Mouse (Mus musculus) 3T3-L1 (cell line): ENCODE measurements at regions not wholly inside any gene's neighbourhood (a gene's known extent, or its start where the extent isn't known, plus 50 kb on each side); places are given as distances from the start of the nearest gene placed in this dataset.

Experiments used
- DNase-seq: peaks from one replicate; pipeline ENCODE4 v3.0.0-alpha.2; 2015; ENCODE audit warnings: low read depth, low spot score

DNA sequence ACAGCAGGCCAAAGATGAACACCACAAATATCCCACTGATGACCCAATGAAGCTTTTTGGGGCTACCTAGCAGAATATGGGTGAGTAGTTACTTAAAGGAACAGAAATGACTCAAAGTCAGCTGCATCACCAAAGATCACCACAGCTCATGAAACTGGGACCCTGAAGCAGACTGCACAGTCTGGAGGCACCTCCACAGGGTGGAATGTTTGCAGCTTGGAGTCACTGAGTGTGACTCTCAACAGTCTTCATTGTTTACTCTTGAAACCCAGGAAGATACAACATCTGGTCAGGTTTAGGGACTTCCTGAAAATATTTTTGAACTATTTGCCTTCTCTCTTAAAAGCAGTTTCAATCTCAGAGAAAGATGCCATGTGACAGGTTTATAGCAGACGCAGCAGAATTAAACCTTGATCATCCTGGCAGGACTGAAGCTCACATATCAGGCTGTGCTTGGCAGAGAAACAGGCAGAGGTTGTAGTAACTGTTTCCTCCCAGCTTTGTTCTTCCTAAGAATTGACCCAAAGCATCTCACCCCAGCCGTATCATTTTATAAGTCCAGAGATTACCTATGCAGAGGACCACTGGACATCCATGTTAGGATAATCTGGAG is 944.1 kb upstream of the Adgrl4 start:
- no peak for DNase-seq

DNA sequence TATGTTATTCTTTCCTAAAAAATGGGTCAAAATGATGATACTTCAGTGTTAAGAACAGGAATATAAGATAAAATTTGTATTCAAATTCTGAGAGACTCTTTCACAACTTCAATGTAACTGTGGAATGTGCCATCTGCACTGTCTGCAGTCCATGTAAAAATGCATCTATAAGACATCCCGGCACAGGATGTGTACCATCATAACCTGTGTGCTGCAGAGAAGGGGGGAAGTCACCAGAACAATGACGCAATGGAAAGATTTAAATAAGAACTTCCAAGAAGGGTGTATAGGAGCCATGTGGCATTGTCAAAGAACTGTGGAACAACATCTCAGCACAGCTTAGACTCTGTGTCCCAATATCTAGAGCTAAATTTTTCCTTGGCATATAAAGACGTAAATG is 906.7 kb upstream of the Adgrl4 start:
- no peak for DNase-seq

DNA sequence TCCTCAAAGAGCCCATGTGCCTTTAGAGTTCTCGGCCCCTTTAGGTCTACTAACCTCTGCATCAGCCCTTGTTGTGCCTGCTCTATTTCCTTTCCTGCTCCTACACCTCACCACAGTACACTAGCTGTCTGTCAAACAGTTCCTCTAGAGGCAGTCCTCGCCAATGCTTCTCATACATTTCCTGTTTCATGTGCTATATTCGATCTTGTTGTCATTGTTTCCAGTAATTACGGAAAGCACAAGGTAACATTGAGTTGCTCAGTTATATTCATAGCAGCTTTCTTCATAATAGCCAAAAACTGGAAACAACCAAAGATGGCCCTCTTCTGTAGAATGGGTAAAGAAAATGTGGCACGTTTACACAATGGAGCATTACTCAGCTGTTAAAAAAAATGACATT is 894.6 kb upstream of the Adgrl4 start:
- no peak for DNase-seq

DNA sequence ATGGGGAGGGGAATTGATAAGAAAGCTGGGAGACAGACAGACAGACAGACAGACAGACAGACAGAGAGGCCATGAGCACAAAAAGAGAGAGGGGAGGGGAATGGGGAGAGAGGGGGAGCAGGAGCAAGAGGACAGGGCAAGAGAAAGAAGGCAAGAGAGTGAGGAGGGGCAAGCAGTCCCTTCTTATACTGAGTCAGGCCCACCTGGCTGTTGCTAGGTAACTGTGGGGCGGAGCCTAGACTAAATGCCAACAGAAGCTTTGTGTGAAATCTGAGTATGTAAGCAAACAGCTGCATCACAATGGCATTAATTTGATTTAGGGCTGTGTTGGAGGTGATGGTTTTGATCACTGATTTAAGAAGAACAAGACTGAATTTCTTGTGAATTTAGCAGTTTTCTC is 849.2 kb upstream of the Adgrl4 start:
- no peak for DNase-seq

DNA sequence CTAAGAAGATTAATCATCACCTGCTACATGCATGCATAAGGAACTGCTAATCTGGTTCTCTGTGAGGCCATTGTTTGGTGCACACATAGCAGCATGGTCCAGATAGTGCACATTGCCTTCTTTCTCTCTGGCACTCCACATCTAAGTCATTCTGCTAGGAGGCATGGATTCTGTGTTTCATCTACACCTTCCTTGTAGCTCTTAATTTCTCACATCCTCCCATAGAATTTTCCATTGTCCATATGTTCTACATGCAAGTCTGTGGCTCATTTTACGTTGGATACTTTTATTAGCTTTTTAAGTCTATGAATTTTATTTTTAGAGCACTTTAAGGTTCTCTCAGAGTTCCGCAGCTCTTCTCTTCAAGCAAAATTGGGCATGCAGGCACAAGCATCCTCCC is 846.7 kb upstream of the Adgrl4 start:
- DNase-seq: no peak

DNA sequence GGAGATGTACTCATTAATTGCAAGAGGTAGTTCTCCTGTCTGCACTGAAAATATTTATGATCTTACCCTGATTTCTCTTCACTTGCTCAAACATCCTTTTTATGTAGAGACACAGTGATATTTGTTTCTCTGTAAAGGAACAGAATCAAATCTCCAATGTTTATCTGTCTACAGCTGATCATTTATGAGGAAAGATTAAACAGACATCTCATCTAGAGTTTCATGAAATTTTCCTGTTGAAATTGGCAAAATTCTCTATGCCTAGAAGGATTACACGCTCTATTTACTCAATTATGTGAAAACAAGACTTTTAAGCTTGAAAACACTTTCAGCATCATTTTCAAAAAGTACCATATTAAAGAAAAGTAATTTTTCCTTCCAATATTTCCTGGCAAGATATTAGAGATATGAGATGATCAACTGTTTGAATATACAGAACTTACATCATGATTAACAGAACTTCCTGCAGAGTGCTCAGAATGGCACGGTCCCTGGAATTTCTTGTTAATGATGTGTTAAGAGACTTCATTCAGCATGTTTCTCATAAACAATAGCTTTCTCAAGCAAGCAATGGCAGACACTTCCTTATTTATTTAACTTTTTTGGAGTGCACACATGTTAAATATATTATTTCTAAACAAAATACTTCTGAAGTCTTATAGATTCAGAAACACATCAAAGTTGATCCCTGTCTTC is 834.1 kb upstream of the Adgrl4 start:
- DNase-seq: no peak

DNA sequence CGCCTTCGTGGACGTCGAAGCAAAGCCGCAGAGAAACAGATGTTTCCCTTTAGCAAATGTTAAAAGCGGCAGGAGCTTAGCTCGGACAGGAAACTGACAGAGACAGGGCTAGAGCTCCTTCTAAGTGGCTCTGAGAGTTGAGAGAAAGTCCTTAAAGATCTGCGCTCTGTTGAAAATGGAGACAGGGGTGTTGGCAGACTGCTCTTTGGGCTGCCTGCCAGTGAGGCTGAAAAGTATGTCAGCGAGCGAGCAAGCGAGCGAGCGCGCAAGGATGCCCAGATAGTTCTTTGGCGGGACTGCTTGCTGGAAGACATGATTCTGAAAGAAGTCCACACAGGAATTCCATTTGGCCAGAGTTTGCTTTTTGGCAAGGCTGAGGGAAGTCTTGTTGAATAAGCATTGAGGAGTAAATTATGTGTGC is 827.0 kb upstream of the Adgrl4 start:
- peak; percentile 15 for DNase-seq

DNA sequence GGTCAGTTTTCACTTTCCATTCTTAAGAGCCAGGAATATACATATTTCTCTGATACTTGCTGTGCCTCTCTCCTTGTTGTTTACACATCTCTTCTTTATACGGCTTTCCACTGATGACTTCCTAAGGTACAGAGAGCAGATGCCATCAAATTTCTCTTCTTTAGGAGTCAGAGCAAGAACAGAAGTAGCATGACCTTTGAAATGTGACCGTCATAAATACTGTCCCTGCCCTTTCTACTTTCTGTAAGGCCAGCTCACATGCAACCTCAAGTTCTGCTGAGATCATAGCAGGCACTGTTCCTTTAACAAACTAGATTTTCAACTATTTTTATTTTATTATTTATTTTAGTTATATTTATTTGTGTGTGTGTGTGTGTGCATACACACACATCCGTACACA is 800.1 kb upstream of the Adgrl4 start:
- DNase-seq: no peak

DNA sequence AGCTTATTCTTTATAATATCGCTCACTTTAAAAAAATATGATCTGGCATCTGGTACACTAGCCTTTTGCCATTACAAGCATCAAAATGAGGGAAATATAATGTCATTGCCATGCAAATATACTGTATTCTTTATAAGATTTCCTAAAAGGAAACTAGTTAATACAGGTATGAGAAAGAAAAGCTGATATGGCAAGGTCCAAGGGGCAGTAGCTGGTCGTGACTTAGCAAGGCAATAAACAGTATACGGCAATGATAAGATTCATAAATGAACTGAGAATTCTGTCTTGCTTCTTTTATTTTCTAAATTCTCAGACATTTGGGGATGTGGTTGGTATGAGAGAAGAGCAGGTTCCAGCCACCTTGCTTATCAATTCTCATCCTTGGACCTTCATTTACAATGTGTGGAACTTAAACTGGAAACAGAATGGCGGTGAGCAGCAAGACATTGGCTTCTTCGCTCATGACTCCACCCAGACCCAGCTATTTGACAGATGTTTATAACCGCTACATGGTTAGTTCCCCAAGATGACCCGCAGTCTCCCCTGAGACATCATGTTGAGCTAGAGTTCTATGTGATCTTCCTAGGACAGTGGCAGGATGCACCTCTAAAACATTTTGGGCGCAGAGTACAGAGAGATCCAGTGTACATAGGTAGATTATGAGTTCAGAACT is 797.5 kb upstream of the Adgrl4 start:
- DNase-seq: no peak

DNA sequence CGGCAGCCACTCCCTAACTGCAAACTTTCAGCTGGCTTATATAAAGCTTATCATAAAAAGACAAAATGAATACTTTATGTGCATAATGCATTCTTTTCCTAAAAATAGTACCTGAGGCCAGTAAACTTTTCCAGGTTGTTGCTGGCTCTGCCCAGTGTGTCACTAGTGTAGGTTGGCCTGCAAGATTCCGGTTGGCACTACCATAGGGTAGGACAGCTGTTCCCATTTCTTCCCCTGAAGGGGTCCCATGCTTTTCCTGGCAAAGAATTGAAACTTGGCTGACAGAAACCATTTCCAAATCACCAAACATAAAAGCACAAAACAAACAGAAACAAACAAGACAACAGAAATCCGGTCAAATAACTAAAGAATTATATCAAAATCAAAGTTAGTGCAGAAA is 789.6 kb upstream of the Adgrl4 start:
- DNase-seq: no peak

DNA sequence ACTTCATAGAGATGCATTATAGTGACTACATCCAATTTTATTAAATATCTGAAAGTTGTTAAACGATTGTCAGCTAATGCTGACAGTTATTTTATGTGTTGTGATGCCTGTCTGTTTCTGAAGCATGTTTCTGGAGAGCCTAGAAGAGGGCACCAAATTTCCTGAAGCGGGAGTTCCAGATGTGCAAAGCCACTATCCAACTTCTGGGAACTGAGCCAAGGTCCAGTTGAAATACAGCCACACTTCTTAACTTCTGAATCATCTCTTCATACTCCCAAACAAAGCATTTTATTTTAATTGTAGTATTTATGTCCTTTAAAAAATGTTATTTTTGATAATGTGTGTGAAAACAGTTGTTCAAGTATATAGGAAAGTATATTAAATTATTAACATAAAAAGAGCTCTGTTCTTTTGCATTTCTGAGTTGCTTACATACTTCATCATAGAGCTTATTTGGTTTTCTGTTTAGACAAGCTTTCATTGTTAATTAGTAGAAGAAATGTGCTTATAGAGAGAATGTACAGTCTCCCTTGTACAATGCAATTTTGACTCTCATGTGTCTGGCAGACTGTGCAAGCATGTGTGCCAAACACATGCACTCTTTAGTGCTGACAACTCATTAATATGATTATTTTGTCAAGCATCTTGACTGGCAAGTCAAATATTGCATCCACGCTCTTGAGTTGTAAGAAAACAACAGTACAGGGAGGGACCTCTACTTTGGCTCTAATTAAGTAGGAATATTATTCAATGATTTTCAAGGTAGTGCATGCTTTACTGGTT is 787.7 kb upstream of the Adgrl4 start:
- DNase-seq: peak; percentile 86

DNA sequence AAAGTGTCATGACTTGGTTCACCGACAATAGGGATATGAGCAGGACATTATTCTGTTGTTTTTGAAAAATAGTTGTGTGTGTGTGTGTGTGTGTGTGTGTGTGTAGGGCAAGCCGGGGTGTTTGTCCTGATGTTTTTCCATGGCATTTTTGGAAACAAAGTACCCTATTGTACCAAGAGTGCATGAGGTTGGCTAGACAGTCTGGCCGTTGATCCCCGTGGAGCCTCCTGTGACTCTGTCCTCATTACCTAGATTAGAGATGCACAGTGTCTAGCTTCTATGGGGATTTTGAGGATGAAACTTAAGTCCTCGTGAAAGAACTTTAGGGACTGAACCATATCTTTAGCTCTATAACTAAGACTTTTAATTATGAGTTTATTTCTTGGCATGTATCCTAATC is 741.9 kb upstream of the Adgrl4 start:
- no peak for DNase-seq

DNA sequence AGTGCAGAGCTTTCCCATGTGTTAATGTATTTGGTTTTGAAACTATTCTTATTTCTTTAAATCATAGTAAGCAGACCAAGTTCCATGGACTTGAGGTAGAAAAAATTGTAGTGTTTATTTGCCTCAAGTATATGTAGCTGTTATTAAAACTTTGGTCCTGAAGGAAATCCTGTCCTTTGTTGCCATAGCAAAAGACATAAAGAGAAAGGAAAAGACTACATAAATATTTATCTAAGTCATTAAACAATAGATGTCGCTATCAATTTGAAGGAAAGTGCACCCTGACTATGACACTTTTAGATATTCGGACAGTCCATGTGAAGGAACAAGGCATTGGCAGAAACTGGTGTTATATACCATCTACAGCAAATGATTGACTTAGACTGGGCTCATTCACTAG is 737.7 kb upstream of the Adgrl4 start:
- DNase-seq: no peak
